Mouse (Mus musculus) G1E-ER4 (cell line): ENCODE measurements around the gene Gja4. TPM values are rescaled to one million over a fixed set of nuclear protein-coding genes. Genes with fewer than 3 reads are reported as not detected.

Experiments used
- GATA1 ChIP-seq: IDR thresholded peaks from one replicate; pipeline ENCODE4 v1.8.0; 2012; ENCODE audit warnings: low read length, inconsistent platforms
- polyA plus RNA-seq: library from polyadenylated mRNA; stranded (reverse); fragments of >175 nt; gene quantifications from 2 replicates; pipeline ENCODE4 v1.2.3, GENCODE M21; 2012

The Gja4 gene
- polyA plus RNA-seq, 1 experiment = not detected

GRCm38 (mm10) chr4:127289039-127289548, 24.7 kb downstream of the Gja4 start:
- TF ChIP-seq GATA1 = no peak

- no peak for TF ChIP-seq GATA1
Measured at GRCm38 (mm10) chr4:127286907-127287306, 26.9 kb downstream of the Gja4 start.

- TF ChIP-seq GATA1 = no peak
Measured at GRCm38 (mm10) chr4:127279241-127279640, 34.6 kb downstream of the Gja4 start.

- no peak for TF ChIP-seq GATA1
Measured at GRCm38 (mm10) chr4:127278451-127279001, 35.3 kb downstream of the Gja4 start.

- TF ChIP-seq GATA1 = no peak
Measured at GRCm38 (mm10) chr4:127264183-127264554, 49.7 kb downstream of the Gja4 start.

- no peak for TF ChIP-seq GATA1
Measured at GRCm38 (mm10) chr4:127263438-127264182, 50.2 kb downstream of the Gja4 start.

GRCm38 (mm10) chr4:127261601-127262000, 52.2 kb downstream of the Gja4 start:
- no peak for TF ChIP-seq GATA1

Other genes with a start within 250 kb of the Gja4 start
- gene Zmym6, start 236.7 kb downstream of the Gja4 start, polyA plus RNA-seq = 0.42 and 0.43 TPM in 2 replicates
- gene Tmem35b, start 190.3 kb downstream of the Gja4 start, polyA plus RNA-seq = 0.27 and 0.61 TPM in 2 replicates
- gene Dlgap3, start 144.8 kb downstream of the Gja4 start, polyA plus RNA-seq = 0.02 TPM in 1 of 2 replicates, not detected in the other
- 38.5 and 42.4 TPM in 2 replicates for gene Smim12, start 70.3 kb downstream of the Gja4 start, polyA plus RNA-seq
- gene Gjb3, start 16.8 kb upstream of the Gja4 start, polyA plus RNA-seq = not detected in 2 replicates
- not detected in 2 replicates for gene Gjb4, start 40.0 kb upstream of the Gja4 start, polyA plus RNA-seq
- gene Gjb5, start 44.1 kb upstream of the Gja4 start, polyA plus RNA-seq = not detected in 2 replicates